Mouse (Mus musculus) stomach, postnatal 0 days (tissue): Measurements from ENCODE around the gene Olfr399.

Source experiments
- CTCF ChIP-seq: IDR thresholded peaks from 2 replicates; pipeline ENCODE4 v1.5.1; 2016; ENCODE audit warnings: antibody characterized with exemption, low read depth, mild to moderate bottlenecking, moderate library complexity
- EP300 ChIP-seq: optimal IDR thresholded peaks from 2 replicates; pipeline ENCODE3; 2016; ENCODE audit warnings: antibody characterized with exemption

- TF ChIP-seq CTCF (no peak), EP300 (no peak)
These were observed at the start of gene Olfr399, which contains the start of gene Olfr139 for GRCm38 (mm10) chr11:74056451-74056850.
